Comparison of ENCODE assay signal across 21 mouse cellular contexts in genomic region chr9:116452050-116452449, GRCm38 (mm10).
A peak's percentile ranks its signal among the peaks of the same experiment; 100 is the strongest.
DNase-seq lines count a peak whose midpoint lies in the region; ATAC-seq and TF ChIP-seq lines count a peak whose summit lies in the region.
"Had no signal": no experiment of that assay in that cellular context is flagged by ENCODE, and none has a peak within 500 bp of the region (broad histone marks: within the 10 kb centered on the region; RNA-seq: fewer than 3 reads in every experiment).

No protein-coding gene starts in this region.

- no peak overlapping the region for H3K9ac ChIP-seq in forebrain, embryonic 13.5 days
- H3K9ac ChIP-seq: hindbrain, embryonic 12.5 days; midbrain, embryonic 15.5 days; neural tube, embryonic 15.5 days had no signal

- TF ChIP-seq CTCF in lung, adult 2 months (IDR thresholded peaks at IDR 0.05; ENCODE audit: insufficient read depth, low read length) = no peak

- H3K36me3 ChIP-seq in forebrain, embryonic 13.5 days (ENCODE audit: poor library complexity, severe bottlenecking) = no peaks in the 10 kb centered on the region
- H3K36me3 ChIP-seq: hindbrain, embryonic 12.5 days; midbrain, embryonic 15.5 days; neural tube, embryonic 15.5 days had no signal

- DNase-seq in layer of hippocampus, adult 11-12 months (ENCODE audit: low spot score) = peak; percentile 28
- no peak for DNase-seq in layer of hippocampus, postnatal 25 days (ENCODE audit: extremely low spot score in 1 of 2, low spot score in 1 of 2)
- DNase-seq in right cerebral cortex, adult 18-20 months = peak; percentile 51
- no peak for DNase-seq in right cerebral cortex, postnatal 4 days
- DNase-seq in left cerebral cortex, postnatal 14 days (ENCODE audit: low spot score in 2 of 2) = peak; percentile 19 to 27
- peak; percentile 42 for DNase-seq in telencephalon, adult 2 months (ENCODE audit: low read depth, low spot score)
- DNase-seq in lung, adult 2 months = no peak
- DNase-seq: cerebellum, adult 11-12 months; cerebellum, postnatal 25 days; embryo, embryonic 11 days; heart, postnatal 10 days; kidney, adult 8-10 months; kidney, postnatal 14 days; liver; lung, postnatal 10 days; thymus, postnatal 36 days had no signal

- H3K4me1 ChIP-seq in lung, adult 2 months (ENCODE audit: control insufficient read depth, insufficient read depth, low read length) = no peaks in the 10 kb centered on the region
- peaks cover 3% of the 10 kb centered on the region; the same call in 1 of the 2 replicates for H3K4me1 ChIP-seq in forebrain, embryonic 13.5 days
- H3K4me1 ChIP-seq: hindbrain, embryonic 12.5 days had no signal

- no peak for ATAC-seq in forebrain, embryonic 13.5 days
- ATAC-seq: midbrain, embryonic 15.5 days had no signal

- no peak overlapping the region for H3K4me3 ChIP-seq in lung, adult 2 months (replicated peaks; ENCODE audit: extremely low read depth, low read depth, low read length)
- H3K4me3 ChIP-seq in forebrain, embryonic 13.5 days = no peak overlapping the region
- H3K4me3 ChIP-seq: hindbrain, embryonic 12.5 days; midbrain, embryonic 15.5 days; neural tube, embryonic 15.5 days had no signal

- no peaks in the 10 kb centered on the region for H3K27me3 ChIP-seq in forebrain, embryonic 13.5 days
- H3K27me3 ChIP-seq: hindbrain, embryonic 12.5 days; midbrain, embryonic 15.5 days; neural tube, embryonic 15.5 days had no signal

- no peak overlapping the region for H3K27ac ChIP-seq in forebrain, embryonic 13.5 days
- H3K27ac ChIP-seq: hindbrain, embryonic 12.5 days; midbrain, embryonic 15.5 days; neural tube, embryonic 15.5 days had no signal

- 82% methylated on average over 4 of the region's 4 CpGs for WGBS in lung, adult 2 months
- WGBS in forebrain, embryonic 13.5 days = 85% methylated on average over 4 of the region's 4 CpGs

- TF ChIP-seq POLR2A in lung, adult 2 months (IDR thresholded peaks at IDR 0.05; ENCODE audit: borderline replicate concordance, extremely low read depth, low read depth, low read length) = no peak

- no peak overlapping the region for H3K4me2 ChIP-seq in forebrain, embryonic 13.5 days
- H3K4me2 ChIP-seq: heart, embryonic 11.5 days; hindbrain, embryonic 12.5 days; midbrain, embryonic 15.5 days; neural tube, embryonic 15.5 days had no signal

- H3K9me3 ChIP-seq in forebrain, embryonic 13.5 days (replicated peaks) = no peaks in the 10 kb centered on the region
- H3K9me3 ChIP-seq: hindbrain, embryonic 12.5 days; midbrain, embryonic 15.5 days; neural tube, embryonic 15.5 days had no signal

- intact Hi-C loops in left cerebral cortex, postnatal 14 days (cut with DNase I) = no loop called here

Comparison
In these comparisons a context has a peak if more than half of its experiments do, and no peak if none do; other contexts are left out.
1. DNase-seq: peak in layer of hippocampus, adult 11-12 months (single experiment), right cerebral cortex, adult 18-20 months (single experiment), left cerebral cortex, postnatal 14 days (2 of 2) and telencephalon, adult 2 months (single experiment); none in layer of hippocampus, postnatal 25 days (0 of 2), right cerebral cortex, postnatal 4 days (single experiment) and lung, adult 2 months (single experiment).